ENCODE assay signal across 35 mouse cellular contexts in the genomic region with DNA sequence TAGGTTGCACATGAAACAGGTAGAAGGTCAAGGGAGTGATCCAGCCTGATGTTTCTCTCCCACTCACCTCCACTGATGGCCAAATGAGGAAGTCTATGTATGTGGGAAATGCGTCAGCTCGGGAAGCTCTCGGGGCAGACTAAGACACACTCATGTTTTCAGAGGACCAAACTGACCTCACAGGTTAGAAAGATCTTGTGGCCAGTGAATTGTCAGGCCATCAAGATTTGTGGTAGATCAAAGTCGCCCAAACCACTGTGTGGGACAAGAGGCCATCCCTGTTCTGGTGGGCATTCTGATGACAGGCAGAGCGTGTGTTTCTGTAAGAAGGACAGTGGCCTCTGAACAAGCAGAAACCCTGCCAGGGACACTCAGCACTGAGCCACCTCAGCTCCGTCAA.
"Had no signal": no experiment of that assay in that cellular context is flagged by ENCODE, and none has a peak within 500 bp of the region (broad histone marks: within the 10 kb centered on the region; RNA-seq: fewer than 3 reads in every experiment).

No protein-coding gene starts in this region.

- H3K36me3 ChIP-seq: heart, embryonic 12.5 days; heart, embryonic 13.5 days; heart, embryonic 15.5 days; hindbrain, embryonic 10.5 days; hindbrain, embryonic 12.5 days; hindbrain, embryonic 13.5 days; hindbrain, embryonic 15.5 days; intestine, embryonic 15.5 days; kidney, embryonic 15.5 days had no signal

- H3K9me3 ChIP-seq: heart, embryonic 12.5 days; heart, embryonic 13.5 days; heart, embryonic 15.5 days; hindbrain, embryonic 10.5 days; hindbrain, embryonic 12.5 days; hindbrain, embryonic 13.5 days; hindbrain, embryonic 15.5 days; intestine, embryonic 15.5 days; kidney, embryonic 15.5 days had no signal

- H3K4me2 ChIP-seq: heart, embryonic 11.5 days; heart, embryonic 12.5 days; heart, embryonic 13.5 days; heart, embryonic 15.5 days; hindbrain, embryonic 12.5 days; hindbrain, embryonic 13.5 days; hindbrain, embryonic 14.5 days; hindbrain, embryonic 15.5 days; intestine, embryonic 15.5 days; kidney, embryonic 15.5 days had no signal

- DNase-seq: heart, postnatal 10 days; heart, postnatal 14 days; heart, postnatal 36 days; heart, postnatal 4 days; kidney, adult 11 months; kidney, adult 18-20 months; kidney, adult 2 months; kidney, adult 8-10 months; kidney, adult 9 months; kidney, postnatal 10 days; kidney, postnatal 14 days; kidney, postnatal 25 days; kidney, postnatal 36 days; kidney, postnatal 4 days; layer of hippocampus, adult 9-11 months; layer of hippocampus, postnatal 36 days had no signal

- H3K4me3 ChIP-seq: heart, embryonic 12.5 days; heart, embryonic 13.5 days; heart, embryonic 15.5 days; hindbrain, embryonic 10.5 days; hindbrain, embryonic 12.5 days; hindbrain, embryonic 13.5 days; hindbrain, embryonic 15.5 days; intestine, embryonic 15.5 days; kidney, embryonic 15.5 days; layer of hippocampus, adult 2 months; left cerebral cortex, adult 2 months had no signal

- H3K27me3 ChIP-seq: heart, embryonic 12.5 days; heart, embryonic 13.5 days; heart, embryonic 15.5 days; hindbrain, embryonic 12.5 days; hindbrain, embryonic 13.5 days; hindbrain, embryonic 15.5 days; intestine, embryonic 15.5 days; kidney, embryonic 15.5 days had no signal

- ATAC-seq: hindbrain, embryonic 16.5 days; hindbrain, postnatal 0 days; inflammation-experienced regulatory T-cells, adult 6 months; intestine, embryonic 15.5 days; intestine, embryonic 16.5 days; intestine, postnatal 0 days had no signal

- H3K9ac ChIP-seq: heart, embryonic 12.5 days; heart, embryonic 13.5 days; heart, embryonic 15.5 days; hindbrain, embryonic 12.5 days; hindbrain, embryonic 13.5 days; hindbrain, embryonic 15.5 days; intestine, embryonic 15.5 days; kidney, embryonic 15.5 days had no signal

- H3K27ac ChIP-seq: heart, embryonic 13.5 days; heart, embryonic 15.5 days; hindbrain, embryonic 15.5 days; hindbrain, postnatal 0 days; intestine, embryonic 15.5 days; kidney, embryonic 15.5 days; kidney, postnatal 0 days; layer of hippocampus, adult 2 months; left cerebral cortex, adult 2 months had no signal
